Mouse (Mus musculus): Measurements from ENCODE around the gene Gpi1. TPM values are rescaled to one million over a fixed set of nuclear protein-coding genes. Genes with fewer than 3 reads are reported as not detected.

The Gpi1 gene
- total and polyA plus RNA-seq, 3 experiments, result 270 to 1,355 (median 727) TPM

DNA sequence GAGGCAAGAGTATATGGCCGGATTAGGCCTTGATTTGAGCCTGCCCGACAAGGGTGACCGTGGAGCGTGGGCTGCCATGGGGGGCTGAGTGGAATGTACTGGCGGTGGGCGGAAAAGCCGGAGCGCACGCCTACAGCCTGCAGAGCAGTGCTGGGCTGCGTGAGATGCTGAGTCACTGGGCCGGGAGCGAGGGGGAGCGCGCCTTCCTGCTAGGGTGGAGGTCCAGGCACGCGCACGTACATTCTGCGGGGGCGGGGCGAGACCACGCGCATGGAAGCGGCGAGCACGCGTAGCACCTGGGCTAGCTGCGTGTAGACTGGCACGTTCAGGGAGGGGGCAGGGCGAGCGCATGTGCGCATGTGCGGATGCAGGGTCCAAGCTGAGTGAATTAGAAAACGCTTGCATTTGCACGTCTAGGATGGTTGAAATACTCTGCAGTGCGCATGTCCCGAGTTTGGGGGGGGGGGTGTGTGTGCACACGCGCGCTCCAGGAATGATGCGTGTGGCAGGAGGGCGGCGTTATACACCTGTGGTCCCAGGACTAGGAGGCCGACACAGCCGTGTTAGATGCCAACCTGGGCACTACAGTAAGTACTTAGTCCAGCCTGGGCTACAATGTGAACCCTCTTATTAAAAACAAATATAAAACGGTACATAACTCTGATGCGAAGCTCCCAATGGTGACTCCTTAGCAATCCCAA lies 3.9 kb upstream of the Gpi1 start:
- peaks cover 0 to 4% of the 10 kb centered on the region in 2 experiments; a peak in 2 of 4 replicates for H3K4me1 ChIP-seq (ENCODE audit: control insufficient read depth in 1 of 2, insufficient read depth in 2 of 2, low read length in 2 of 2)
- H3K27me3 ChIP-seq (ENCODE audit: control insufficient read depth in 1 of 2, insufficient read depth in 2 of 2, low read length in 2 of 2), result no peaks in the 10 kb centered on the region
- peak overlapping the region; percentile 87 for H3K27ac ChIP-seq (ENCODE audit: control insufficient read depth, low read depth, low read length)
- H3K36me3 ChIP-seq (ENCODE audit: control insufficient read depth in 1 of 2, insufficient read depth in 2 of 2, low read length in 2 of 2), result peaks cover 0 to 5% of the 10 kb centered on the region in 2 experiments; a peak in 1 of 4 replicates
- DNase-seq (ENCODE audit: low read depth, low spot score), result peak; percentile 100
- peaks cover 10% of the 10 kb centered on the region for H3K79me2 ChIP-seq (ENCODE audit: control insufficient read depth, insufficient read depth, low read length, poor library complexity)
- H3K9ac ChIP-seq (ENCODE audit: control insufficient read depth, low read depth, low read length, poor library complexity, severe bottlenecking), result peak overlapping the region; percentile 85
- H3K4me3 ChIP-seq (ENCODE audit: control insufficient read depth in 1 of 2, insufficient read depth in 1 of 2, low read depth in 2 of 2, low read length in 2 of 2), result peak overlapping the region; percentile 71 to 76
- H3K9me3 ChIP-seq (replicated peaks; ENCODE audit: insufficient read depth, low read length), result no peaks in the 10 kb centered on the region
- TF ChIP-seq E2F4 (IDR thresholded peaks at IDR 0.05; ENCODE audit: borderline replicate concordance, low read depth, low read length), result no peak
- TF ChIP-seq RAD21 (IDR thresholded peaks at IDR 0.05; ENCODE audit: low read depth, low read length), result no peak
- TF ChIP-seq USF2 (IDR thresholded peaks at IDR 0.05; ENCODE audit: borderline replicate concordance in 1 of 2, insufficient read depth in 1 of 2, low read depth in 1 of 2, low read length in 2 of 2), result no peak
- no peak for TF ChIP-seq ZC3H11A (IDR thresholded peaks at IDR 0.05; ENCODE audit: low read depth, low read length)
- no peak for TF ChIP-seq GATA1 (IDR thresholded peaks at IDR 0.05; ENCODE audit: low read depth, low read length)
- peak; percentile 61; the same call in 1 of the 2 replicates for TF ChIP-seq ELF1 (IDR thresholded peaks at IDR 0.05; ENCODE audit: low read depth, low read length)
- peak; percentile 80; the same call in 1 of the 2 replicates for TF ChIP-seq POLR2AphosphoS2 (IDR thresholded peaks at IDR 0.05; ENCODE audit: low read length)
- no peak for TF ChIP-seq JUND (IDR thresholded peaks at IDR 0.05; ENCODE audit: low read depth, low read length)
- TF ChIP-seq SIN3A (IDR thresholded peaks at IDR 0.05; ENCODE audit: low read length), result peak; percentile 83
- peak; percentile 69 for TF ChIP-seq TBP (IDR thresholded peaks at IDR 0.05; ENCODE audit: low read depth, low read length)
- no peak for TF ChIP-seq ZNF384 (IDR thresholded peaks at IDR 0.05; ENCODE audit: low read depth, low read length)
- TF ChIP-seq NELFE (IDR thresholded peaks at IDR 0.05; ENCODE audit: low read depth, low read length), result peak; percentile 78
- no peak for TF ChIP-seq MYB (IDR thresholded peaks at IDR 0.05; ENCODE audit: low read depth, low read length)
- peak; percentile 35; the same call in 1 of the 2 replicates for TF ChIP-seq CHD2 (IDR thresholded peaks at IDR 0.05; ENCODE audit: low read length)
- no peak for TF ChIP-seq SMC3 (IDR thresholded peaks at IDR 0.05; ENCODE audit: low read depth, low read length)
- peak; percentile 74 for TF ChIP-seq ETS1 (IDR thresholded peaks at IDR 0.05; ENCODE audit: low read depth, low read length)
- TF ChIP-seq TCF12 (IDR thresholded peaks at IDR 0.05; ENCODE audit: low read depth, low read length), result peak; percentile 62
- no peak for TF ChIP-seq MEF2A (IDR thresholded peaks at IDR 0.05; ENCODE audit: extremely low read depth, insufficient replicate concordance, low read depth, low read length, poor library complexity, severe bottlenecking)
- TF ChIP-seq NRF1 (IDR thresholded peaks at IDR 0.05; ENCODE audit: insufficient read depth, low read depth, low read length, poor library complexity, severe bottlenecking), result peak; percentile 91
- peak in 1 of 2 experiments; percentile 62; a peak in 2 of 4 replicates for TF ChIP-seq EP300 (IDR thresholded peaks at IDR 0.05; ENCODE audit: low read depth in 1 of 2, low read length in 2 of 2)
- TF ChIP-seq MAZ (IDR thresholded peaks at IDR 0.05; ENCODE audit: low read depth, low read length), result peak; percentile 63; the same call in 1 of the 2 replicates
- TF ChIP-seq ZKSCAN1 (IDR thresholded peaks at IDR 0.05; ENCODE audit: low read depth, low read length), result no peak
- peak; percentile 82 for TF ChIP-seq ZMIZ1 (IDR thresholded peaks at IDR 0.05; ENCODE audit: low read depth, low read length)
- no peak for TF ChIP-seq UBTF (IDR thresholded peaks at IDR 0.05; ENCODE audit: borderline replicate concordance, insufficient read depth, low read depth, low read length)
- peak; percentile 72 for TF ChIP-seq HCFC1 (IDR thresholded peaks at IDR 0.05; ENCODE audit: low read depth, low read length)
- TF ChIP-seq CTCF (IDR thresholded peaks at IDR 0.05 in 2 of 3, conservative IDR thresholded peaks at IDR 0.05 in 1 of 3; ENCODE audit: control insufficient read depth in 1 of 3, insufficient read depth in 1 of 3, low read depth in 2 of 3, low read length in 3 of 3, poor library complexity in 1 of 3, severe bottlenecking in 1 of 3), result no peak
- peak; percentile 62 for TF ChIP-seq USF1 (IDR thresholded peaks at IDR 0.05; ENCODE audit: low read depth, low read length)
- peak; percentile 91 for TF ChIP-seq MYC (IDR thresholded peaks at IDR 0.05; ENCODE audit: low read depth, low read length)
- no peak for TF ChIP-seq CHD1 (IDR thresholded peaks at IDR 0.05; ENCODE audit: low read depth, low read length)
- peak; percentile 93 for TF ChIP-seq GABPA (IDR thresholded peaks at IDR 0.05; ENCODE audit: low read depth, low read length)
- no peak for TF ChIP-seq KAT2A (conservative IDR thresholded peaks at IDR 0.05; ENCODE audit: low read depth, low read length)
- peak; percentile 92 for TF ChIP-seq MXI1 (IDR thresholded peaks at IDR 0.05; ENCODE audit: low read depth, low read length)
- no peak for TF ChIP-seq RCOR1 (IDR thresholded peaks at IDR 0.05; ENCODE audit: low read depth, low read length)
- peak; percentile 95 for TF ChIP-seq MAX (IDR thresholded peaks at IDR 0.05; ENCODE audit: low read length)
- peak; percentile 93 for TF ChIP-seq BHLHE40 (IDR thresholded peaks at IDR 0.05; ENCODE audit: borderline replicate concordance, low read depth, low read length)
- peak; percentile 58 to 87 for TF ChIP-seq POLR2A (IDR thresholded peaks at IDR 0.05; ENCODE audit: control insufficient read depth in 1 of 2, insufficient read depth in 1 of 2, low read depth in 1 of 2, low read length in 2 of 2, poor library complexity in 1 of 2)

All from MEL (cell line).